Mouse (Mus musculus): Measurements from ENCODE around the gene Hdac9. TPM values are rescaled to one million over a fixed set of nuclear protein-coding genes. Genes with fewer than 3 reads are reported as not detected.

The Hdac9 gene
- polyA plus RNA-seq, 1 experiment from 2014 or later = 9.1 TPM

- Histone ChIP-seq H3K27me3 (no peaks in the 10 kb centered on the region), H3K4me1 (no peaks in the 10 kb centered on the region), H3K9ac (no peak overlapping the region), H3K4me2 (replicated peaks) (no peak overlapping the region), H3K4me3 (no peak overlapping the region), H3K9me3 (replicated peaks) (no peaks in the 10 kb centered on the region), H3K36me3 (no peaks in the 10 kb centered on the region), H3K27ac (no peak overlapping the region)
- WGBS = 61% methylated on average over 3 of the region's 3 CpGs
- ATAC-seq (ENCODE audit: low FRiP score) = no peak
Measured at GRCm38 (mm10) chr12:34170601-34171000, 746.3 kb downstream of the Hdac9 start.

- WGBS = 88% methylated on average over 4 of the region's 4 CpGs
- Histone ChIP-seq H3K9ac (no peak overlapping the region), H3K27me3 (no peaks in the 10 kb centered on the region), H3K9me3 (replicated peaks) (no peaks in the 10 kb centered on the region), H3K4me3 (no peak overlapping the region), H3K36me3 (no peaks in the 10 kb centered on the region), H3K27ac (no peak overlapping the region), H3K4me2 (replicated peaks) (no peak overlapping the region), H3K4me1 (no peaks in the 10 kb centered on the region)
- ATAC-seq (ENCODE audit: low FRiP score) = no peak
Measured at GRCm38 (mm10) chr12:34165674-34166073, 751.2 kb downstream of the Hdac9 start.

- H3K9ac ChIP-seq = no peak overlapping the region
Measured at GRCm38 (mm10) chr12:34156301-34156700, 760.6 kb downstream of the Hdac9 start.

GRCm38 (mm10) chr12:34155740-34156139, 761.2 kb downstream of the Hdac9 start:
- no peak overlapping the region for H3K4me3 ChIP-seq
- no peak overlapping the region for H3K9ac ChIP-seq
- no peaks in the 10 kb centered on the region for H3K27me3 ChIP-seq
- H3K4me1 ChIP-seq = no peaks in the 10 kb centered on the region
- no peak for ATAC-seq (ENCODE audit: low FRiP score)
- no peaks in the 10 kb centered on the region for H3K9me3 ChIP-seq (replicated peaks)
- no peaks in the 10 kb centered on the region for H3K36me3 ChIP-seq
- H3K27ac ChIP-seq = no peak overlapping the region
- no peak overlapping the region for H3K4me2 ChIP-seq (replicated peaks)
- WGBS = 57% methylated on average over 5 of the region's 5 CpGs

More at GRCm38 (mm10) chr12:34156301-34156700, 760.6 kb downstream of the Hdac9 start:
- Histone ChIP-seq H3K4me3 (no peak overlapping the region), H3K27me3 (no peaks in the 10 kb centered on the region), H3K36me3 (no peaks in the 10 kb centered on the region), H3K4me1 (no peaks in the 10 kb centered on the region), H3K4me2 (replicated peaks) (no peak overlapping the region), H3K9me3 (replicated peaks) (no peaks in the 10 kb centered on the region), H3K27ac (no peak overlapping the region)
- 83% methylated on average over 6 of the region's 6 CpGs for WGBS
- ATAC-seq (ENCODE audit: low FRiP score) = no peak

- Histone ChIP-seq H3K27me3 (no peaks in the 10 kb centered on the region), H3K27ac (no peak overlapping the region), H3K9ac (no peak overlapping the region), H3K4me1 (no peaks in the 10 kb centered on the region), H3K4me2 (replicated peaks) (no peak overlapping the region), H3K4me3 (no peak overlapping the region), H3K9me3 (replicated peaks) (no peaks in the 10 kb centered on the region), H3K36me3 (no peaks in the 10 kb centered on the region)
- 82% methylated on average over 3 of the region's 3 CpGs for WGBS
- no peak for ATAC-seq (ENCODE audit: low FRiP score)
Measured at GRCm38 (mm10) chr12:34154757-34155156, 762.1 kb downstream of the Hdac9 start.

GRCm38 (mm10) chr12:34151336-34151735, 765.6 kb downstream of the Hdac9 start:
- WGBS = 58% methylated on average over 3 of the region's 3 CpGs
- no peaks in the 10 kb centered on the region for H3K9me3 ChIP-seq (replicated peaks)

GRCm38 (mm10) chr12:34142743-34143142, 774.2 kb downstream of the Hdac9 start:
- no peaks in the 10 kb centered on the region for H3K36me3 ChIP-seq
- WGBS = 94% methylated on average over 2 of the region's 2 CpGs
- no peak overlapping the region for H3K27ac ChIP-seq
- H3K27me3 ChIP-seq = no peaks in the 10 kb centered on the region
- H3K9ac ChIP-seq = no peak overlapping the region
- no peaks in the 10 kb centered on the region for H3K9me3 ChIP-seq (replicated peaks)
- H3K4me3 ChIP-seq = no peak overlapping the region
- no peak overlapping the region for H3K4me2 ChIP-seq (replicated peaks)
- ATAC-seq (ENCODE audit: low FRiP score) = no peak
- H3K4me1 ChIP-seq = no peaks in the 10 kb centered on the region

More at GRCm38 (mm10) chr12:34151336-34151735, 765.6 kb downstream of the Hdac9 start:
- H3K4me3 ChIP-seq = no peak overlapping the region
- no peak overlapping the region for H3K27ac ChIP-seq
- H3K36me3 ChIP-seq = no peaks in the 10 kb centered on the region
- no peak for ATAC-seq (ENCODE audit: low FRiP score)
- no peak overlapping the region for H3K4me2 ChIP-seq (replicated peaks)
- H3K4me1 ChIP-seq = no peaks in the 10 kb centered on the region
- H3K27me3 ChIP-seq = no peaks in the 10 kb centered on the region
- H3K9ac ChIP-seq = no peak overlapping the region

- H3K36me3 ChIP-seq = no peaks in the 10 kb centered on the region
- no peak for ATAC-seq (ENCODE audit: low FRiP score)
- H3K27me3 ChIP-seq = no peaks in the 10 kb centered on the region
- H3K4me1 ChIP-seq = no peaks in the 10 kb centered on the region
- 19% methylated on average over 1 of the region's 1 CpGs for WGBS
- no peaks in the 10 kb centered on the region for H3K9me3 ChIP-seq (replicated peaks)
- H3K9ac ChIP-seq = no peak overlapping the region
- no peak overlapping the region for H3K4me2 ChIP-seq (replicated peaks)
- no peak overlapping the region for H3K27ac ChIP-seq
- H3K4me3 ChIP-seq = no peak overlapping the region
Measured at GRCm38 (mm10) chr12:34113336-34113735, 803.6 kb downstream of the Hdac9 start.

- ATAC-seq (ENCODE audit: low FRiP score) = no peak
- H3K4me2 ChIP-seq (replicated peaks) = no peak overlapping the region
- no peak overlapping the region for H3K4me3 ChIP-seq
- no peaks in the 10 kb centered on the region for H3K4me1 ChIP-seq
- H3K36me3 ChIP-seq = no peaks in the 10 kb centered on the region
- H3K27me3 ChIP-seq = no peaks in the 10 kb centered on the region
- no peak overlapping the region for H3K27ac ChIP-seq
- no peaks in the 10 kb centered on the region for H3K9me3 ChIP-seq (replicated peaks)
- no peak overlapping the region for H3K9ac ChIP-seq
- 73% methylated on average over 4 of the region's 4 CpGs for WGBS
Measured at GRCm38 (mm10) chr12:34092953-34093352, 823.9 kb downstream of the Hdac9 start.

GRCm38 (mm10) chr12:34091851-34092250, 825.0 kb downstream of the Hdac9 start:
- no peak overlapping the region for H3K27ac ChIP-seq
- H3K4me3 ChIP-seq = no peak overlapping the region
- H3K4me2 ChIP-seq (replicated peaks) = no peak overlapping the region
- ATAC-seq (ENCODE audit: low FRiP score) = no peak
- H3K27me3 ChIP-seq = no peaks in the 10 kb centered on the region
- WGBS = 90% methylated on average over 1 of the region's 1 CpGs
- H3K36me3 ChIP-seq = no peaks in the 10 kb centered on the region
- H3K4me1 ChIP-seq = no peaks in the 10 kb centered on the region
- H3K9ac ChIP-seq = no peak overlapping the region
- no peaks in the 10 kb centered on the region for H3K9me3 ChIP-seq (replicated peaks)

GRCm38 (mm10) chr12:34087292-34087942, 829.5 kb downstream of the Hdac9 start:
- H3K4me1 ChIP-seq = no peaks in the 10 kb centered on the region
- no peaks in the 10 kb centered on the region for H3K36me3 ChIP-seq
- no peaks in the 10 kb centered on the region for H3K9me3 ChIP-seq (replicated peaks)
- no peak for ATAC-seq (ENCODE audit: low FRiP score)
- no peak overlapping the region for H3K27ac ChIP-seq
- H3K4me3 ChIP-seq = no peak overlapping the region
- no peak overlapping the region for H3K9ac ChIP-seq
- WGBS = 85% methylated on average over 2 of the region's 2 CpGs
- H3K27me3 ChIP-seq = no peaks in the 10 kb centered on the region
- H3K4me2 ChIP-seq (replicated peaks) = no peak overlapping the region

- Histone ChIP-seq H3K4me2 (replicated peaks) (no peak overlapping the region), H3K27ac (no peak overlapping the region), H3K4me3 (no peak overlapping the region), H3K36me3 (no peaks in the 10 kb centered on the region), H3K9ac (no peak overlapping the region), H3K9me3 (replicated peaks) (no peaks in the 10 kb centered on the region), H3K4me1 (no peaks in the 10 kb centered on the region), H3K27me3 (no peaks in the 10 kb centered on the region)
- WGBS = 88% methylated on average over 2 of the region's 2 CpGs
- ATAC-seq (ENCODE audit: low FRiP score) = no peak
Measured at GRCm38 (mm10) chr12:34076981-34077380, 839.9 kb downstream of the Hdac9 start.

GRCm38 (mm10) chr12:34075805-34076509, 840.9 kb downstream of the Hdac9 start:
- no peak overlapping the region for H3K27ac ChIP-seq
- no peak overlapping the region for H3K4me2 ChIP-seq (replicated peaks)
- no peaks in the 10 kb centered on the region for H3K36me3 ChIP-seq
- H3K4me3 ChIP-seq = no peak overlapping the region
- no peaks in the 10 kb centered on the region for H3K9me3 ChIP-seq (replicated peaks)
- no peak for ATAC-seq (ENCODE audit: low FRiP score)
- H3K27me3 ChIP-seq = no peaks in the 10 kb centered on the region
- WGBS = 80% methylated on average over 9 of the region's 9 CpGs
- no peaks in the 10 kb centered on the region for H3K4me1 ChIP-seq
- no peak overlapping the region for H3K9ac ChIP-seq
